ENCODE assay signal across 30 mouse cellular contexts in genomic region chr9:48461545-48461944, GRCm38 (mm10). TPM values are rescaled to one million over a fixed set of nuclear protein-coding genes. Genes with fewer than 3 reads are reported as not detected.
DNase-seq lines count a peak whose midpoint lies in the region; ATAC-seq lines count a peak whose summit lies in the region.
"Had no signal": no experiment of that assay in that cellular context is flagged by ENCODE, and none has a peak within 500 bp of the region (broad histone marks: within the 10 kb centered on the region; RNA-seq: fewer than 3 reads in every experiment).

No protein-coding gene starts in this region.

- no peaks in the 10 kb centered on the region for H3K9me3 ChIP-seq in limb, embryonic 10.5 days (replicated peaks)
- H3K9me3 ChIP-seq: heart, embryonic 10.5 days; heart, embryonic 15.5 days; hindbrain, embryonic 13.5 days; limb, embryonic 13.5 days; lung, embryonic 15.5 days; neural tube, embryonic 12.5 days; stomach, embryonic 15.5 days had no signal

- H3K4me3 ChIP-seq in limb, embryonic 10.5 days = no peak overlapping the region
- H3K4me3 ChIP-seq: erythroblast, embryonic 14.5 days; heart, embryonic 10.5 days; heart, embryonic 15.5 days; hindbrain, embryonic 13.5 days; limb, embryonic 13.5 days; lung, embryonic 15.5 days; myocyte; neural tube, embryonic 12.5 days; stomach, embryonic 15.5 days had no signal

- WGBS in limb, embryonic 10.5 days = 88% methylated on average over 3 of the region's 3 CpGs

- peaks cover 13% of the 10 kb centered on the region for H3K36me3 ChIP-seq in limb, embryonic 10.5 days
- H3K36me3 ChIP-seq: heart, embryonic 15.5 days; hindbrain, embryonic 13.5 days; lung, embryonic 15.5 days; neural tube, embryonic 12.5 days; stomach, embryonic 15.5 days had no signal

- intact Hi-C loops in heart, postnatal 36 days (cut with DNase I) = no loop called here

- DNase-seq in lung, postnatal 36 days = peak; percentile 58
- no peak for DNase-seq in lung, postnatal 14 days
- DNase-seq in adrenal gland, postnatal 10 days = peak; percentile 18
- DNase-seq in heart, postnatal 36 days = no peak
- DNase-seq in limb, embryonic 10.5 days (ENCODE audit: low spot score) = no peak
- DNase-seq: cerebellum, adult 11-12 months; cerebellum, adult 9-11 months; gastrocnemius, postnatal 10 days; heart, postnatal 4 days; kidney, adult 9 months; kidney, postnatal 10 days; layer of hippocampus, adult 9-11 months; right cerebral cortex, postnatal 4 days; thymus, adult 18-20 months; thymus, postnatal 25 days had no signal

- H3K4me1 ChIP-seq in limb, embryonic 10.5 days = no peaks in the 10 kb centered on the region
- H3K4me1 ChIP-seq: heart, embryonic 10.5 days; heart, embryonic 15.5 days; hindbrain, embryonic 13.5 days; limb, embryonic 13.5 days; lung, embryonic 15.5 days; neural tube, embryonic 12.5 days; stomach, embryonic 15.5 days had no signal

- H3K27ac ChIP-seq in limb, embryonic 10.5 days = no peak overlapping the region
- H3K27ac ChIP-seq: heart, embryonic 10.5 days; heart, embryonic 15.5 days; hindbrain, embryonic 13.5 days; limb, embryonic 13.5 days; lung, embryonic 15.5 days; macrophage; neural tube, embryonic 12.5 days; stomach, embryonic 15.5 days had no signal

- peak; percentile 82 for ATAC-seq in granulocyte monocyte progenitor cell, adult 5-6 weeks (replicated peaks; ENCODE audit: poor library complexity, severe bottlenecking)
- ATAC-seq in neutrophil, adult 5-6 weeks (ENCODE audit: extremely low read depth, insufficient number of reproducible peaks, low FRiP score, poor library complexity, severe bottlenecking) = peak; percentile 59; the same call in 1 of the 2 replicates
- ATAC-seq: activated CD4-positive, CD25-positive, alpha-beta regulatory T cell, adult 4 months; intestine, embryonic 16.5 days; midbrain, embryonic 16.5 days had no signal

- no peaks in the 10 kb centered on the region for H3K27me3 ChIP-seq in limb, embryonic 10.5 days (ENCODE audit: low read depth, poor library complexity, severe bottlenecking)
- H3K27me3 ChIP-seq: heart, embryonic 15.5 days; hindbrain, embryonic 13.5 days; limb, embryonic 13.5 days; lung, embryonic 15.5 days; neural tube, embryonic 12.5 days; stomach, embryonic 15.5 days had no signal

RNA-seq across cellular contexts. Expression of gene Rexo2, which starts 18.9 kb away (rescaled TPM):
- 10 to 100 TPM; 73.3 to 85.1 TPM for total RNA-seq in adrenal gland, postnatal 10 days (2021)
- total RNA-seq in granulocyte monocyte progenitor cell, adult 5-6 weeks (2014; fragmentation: Nextera tagmentation) = 93.9 and 124 TPM in 2 replicates
- total RNA-seq in granulocyte monocyte progenitor cell, adult 5-6 weeks (2017) = 131 and 156 TPM in 2 replicates
- total RNA-seq in neutrophil, adult 5-6 weeks (2017) = 44.6 and 51.6 TPM in 2 replicates
- 10 to 100 TPM; 62.4 to 67.1 TPM for total RNA-seq in heart, postnatal 36 days (2021)
- 95.8 and 123 TPM in 2 replicates for polyA plus RNA-seq in limb, embryonic 10.5 days (2016; fragmentation: Nextera tagmentation; extraction: Ambion mirVana)

RNA-seq across cellular contexts. Expression of gene Rbm7, which starts 33.6 kb away (rescaled TPM):
- total RNA-seq in adrenal gland, postnatal 10 days (2021) = 10 to 100 TPM; 64.6 to 70.9 TPM
- total RNA-seq in granulocyte monocyte progenitor cell, adult 5-6 weeks (2014; fragmentation: Nextera tagmentation) = 76.4 and 85.5 TPM in 2 replicates
- 105 and 130 TPM in 2 replicates for total RNA-seq in granulocyte monocyte progenitor cell, adult 5-6 weeks (2017)
- total RNA-seq in neutrophil, adult 5-6 weeks (2017) = 112 and 126 TPM in 2 replicates
- total RNA-seq in heart, postnatal 36 days (2021) = 10 to 100 TPM; 24.0 to 24.1 TPM
- polyA plus RNA-seq in limb, embryonic 10.5 days (2016; fragmentation: Nextera tagmentation; extraction: Ambion mirVana) = 119 and 123 TPM in 2 replicates

RNA-seq across cellular contexts. Expression of gene Gm5617, which starts 33.7 kb away (rescaled TPM):
- 10 to 100 TPM; 52.7 to 58.4 TPM for total RNA-seq in adrenal gland, postnatal 10 days (2021)
- total RNA-seq in granulocyte monocyte progenitor cell, adult 5-6 weeks (2014; fragmentation: Nextera tagmentation) = 4.6 and 25.5 TPM in 2 replicates
- total RNA-seq in granulocyte monocyte progenitor cell, adult 5-6 weeks (2017) = 0.52 and 4.2 TPM in 2 replicates
- 8.1 and 10.1 TPM in 2 replicates for total RNA-seq in neutrophil, adult 5-6 weeks (2017)
- total RNA-seq in heart, postnatal 36 days (2021) = 10 to 100 TPM; 28.3 to 33.0 TPM
- 23.5 and 26.9 TPM in 2 replicates for polyA plus RNA-seq in limb, embryonic 10.5 days (2016; fragmentation: Nextera tagmentation; extraction: Ambion mirVana)

Comparison
In these comparisons a context has a peak if more than half of its experiments do, and no peak if none do; other contexts are left out.
1. DNase-seq: peak in lung, postnatal 36 days (single experiment) and adrenal gland, postnatal 10 days (single experiment); none in lung, postnatal 14 days (single experiment), heart, postnatal 36 days (0 of 2) and limb, embryonic 10.5 days (single experiment).